Mouse (Mus musculus) limb, embryonic 14.5 days (tissue): ENCODE results near the gene Mrps25. TPM values are rescaled to one million over a fixed set of nuclear protein-coding genes. Genes with fewer than 3 reads are reported as not detected.

ENCODE experiments used
- ATAC-seq: fragments of 200-750 bp; cut with Nextera tagmentation; 2 replicates; pipeline ENCODE4 v1.8.0; 2017; ENCODE audit warnings: low read depth, moderate number of reproducible peaks, moderate TSS enrichment; ENCODE audit not compliant: low FRiP score
- DNase-seq: peaks from one replicate; pipeline ENCODE4 v3.0.0-alpha.2; 2015; ENCODE audit warnings: low spot score
- H3K27ac ChIP-seq: fragments of 300-500 bp; sonication (generic); replicated peaks from 2 replicates; pipeline ENCODE4 v1.5.1; 2014; ENCODE audit warnings: low read depth, mild to moderate bottlenecking, low read length, moderate library complexity, mixed read lengths
- H3K27me3 ChIP-seq: fragments of 300-500 bp; sonication (generic); 2 replicates; pipeline ENCODE4 v1.6.1; 2014; ENCODE audit warnings: low read length, mixed read lengths; ENCODE audit not compliant: control insufficient read depth, insufficient read depth
- H3K36me3 ChIP-seq: fragments of 300-500 bp; sonication (generic); 2 replicates; pipeline ENCODE4 v1.6.1; 2014; ENCODE audit warnings: mild to moderate bottlenecking, low read length, moderate library complexity, mixed read lengths; ENCODE audit not compliant: control insufficient read depth, insufficient read depth
- H3K4me1 ChIP-seq: fragments of 300-500 bp; sonication (generic); 2 replicates; pipeline ENCODE4 v1.6.1; 2014; ENCODE audit warnings: antibody characterized with exemption, low read length, mixed read lengths; ENCODE audit not compliant: control insufficient read depth, insufficient read depth
- H3K4me2 ChIP-seq: fragments of 300-500 bp; sonication (generic); replicated peaks from 2 replicates; pipeline ENCODE4 v1.6.1; 2014; ENCODE audit warnings: low read depth, mild to moderate bottlenecking, low read length, moderate library complexity; ENCODE audit not compliant: severe bottlenecking
- H3K4me3 ChIP-seq: fragments of 300-500 bp; sonication (generic); replicated peaks from 2 replicates; pipeline ENCODE4 v1.5.1; 2014; ENCODE audit warnings: low read length
- H3K9ac ChIP-seq: fragments of 300-500 bp; sonication (generic); 2 replicates; pipeline ENCODE4 v1.6.1; 2014; ENCODE audit warnings: mild to moderate bottlenecking, low read depth, low read length, moderate library complexity; ENCODE audit not compliant: severe bottlenecking
- H3K9me3 ChIP-seq: fragments of 300-500 bp; sonication (generic); 2 replicates; pipeline ENCODE4 v1.6.1; 2016; ENCODE audit warnings: low read length; ENCODE audit not compliant: control insufficient read depth
- POLR2A ChIP-seq: fragments of 200-500 bp; IDR thresholded peaks from 2 replicates; pipeline ENCODE4 v1.8.0; 2012; ENCODE audit warnings: inconsistent platforms, mild to moderate bottlenecking, moderate library complexity, borderline replicate concordance; ENCODE audit not compliant: insufficient read depth, insufficient read length; ENCODE audit errors: extremely low read depth
- WGBS: fragments of 180-500 bp; shearing (Covaris S2); extraction: QIAGEN DNeasy Blood & Tissue Kit; methylation state at CpG from one replicate; pipeline ENCODE4 v1.1.7; 2014; 5-methylcytosine and 5-hydroxymethylcytosine counted together
- polyA plus RNA-seq, 2 experiments: library from polyadenylated mRNA; depleted of rRNA in 1 of 2; stranded (reverse) in 1 of 2; unstranded in 1 of 2; fragments of >200 nt; fragmentation: Nextera tagmentation in 1 of 2; extraction: Ambion mirVana in 1 of 2; gene quantifications; 2 replicates each; pipeline versions ENCODE4 v1.2.1 to v1.2.3; 2012 to 2014

Mrps25 gene
- polyA plus RNA-seq, 2 experiments = 45.0 to 61.1 TPM

DNA sequence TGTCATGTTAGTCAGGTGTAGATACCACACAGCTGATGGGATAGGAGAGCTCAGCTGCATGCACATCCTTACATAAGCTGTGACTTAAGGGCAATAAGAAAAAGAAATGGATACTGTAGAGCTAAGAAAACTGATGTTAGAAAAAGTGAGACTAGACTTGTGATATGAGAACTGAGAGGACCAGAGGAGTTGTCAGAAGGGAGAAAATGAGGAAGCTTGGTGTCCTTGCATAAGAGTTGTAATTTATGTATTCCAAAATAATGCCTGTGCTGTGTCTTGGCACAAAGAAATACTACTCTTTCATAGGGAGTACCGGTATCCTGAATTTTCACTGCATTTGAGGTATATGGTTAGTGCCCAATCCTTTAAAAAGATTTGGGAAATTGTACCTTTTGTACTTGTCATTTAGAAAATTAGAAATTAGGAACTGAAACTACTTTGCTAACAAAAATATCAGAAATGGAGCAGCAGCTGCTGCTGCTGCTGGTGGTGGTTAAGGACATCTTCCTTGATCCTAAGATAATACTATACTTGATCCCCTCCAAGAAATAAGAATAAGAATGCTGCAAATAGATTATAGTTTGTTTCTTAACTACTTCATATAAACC lies 56.9 kb downstream of the Mrps25 start:
- no peaks in the 10 kb centered on the region for H3K4me1 ChIP-seq
- no peak overlapping the region for H3K27ac ChIP-seq
- ATAC-seq = no peak
- H3K27me3 ChIP-seq = no peaks in the 10 kb centered on the region
- no peak for TF ChIP-seq POLR2A
- H3K9ac ChIP-seq = no peak overlapping the region
- WGBS = 94% methylated on average over 1 of the region's 1 CpGs
- DNase-seq = no peak
- H3K36me3 ChIP-seq = peaks cover 2% of the 10 kb centered on the region; the same call in 1 of the 2 replicates
- H3K4me2 ChIP-seq = no peak overlapping the region
- H3K4me3 ChIP-seq = no peak overlapping the region
- no peaks in the 10 kb centered on the region for H3K9me3 ChIP-seq

DNA sequence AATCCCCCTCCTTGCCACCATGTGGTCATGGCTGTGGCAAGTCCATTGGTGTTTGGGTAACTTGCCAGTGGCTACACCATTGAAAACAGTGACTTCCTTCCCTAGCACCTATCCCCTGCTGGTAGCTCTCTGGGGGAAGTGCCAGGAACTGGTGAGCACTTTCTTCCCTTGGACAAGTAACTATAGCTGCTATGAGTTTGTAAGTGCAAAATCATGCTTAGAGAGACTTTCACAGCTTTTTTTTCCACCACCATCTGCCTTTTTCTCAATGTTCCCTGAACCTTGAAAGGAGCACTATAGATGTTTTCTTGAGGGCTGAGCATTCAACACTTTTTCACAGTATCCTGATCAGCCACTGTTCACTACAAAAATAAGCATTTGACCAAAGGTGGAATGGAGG lies 59.3 kb downstream of the Mrps25 start:
- H3K27ac ChIP-seq = no peak overlapping the region
- no peak overlapping the region for H3K4me2 ChIP-seq
- no peaks in the 10 kb centered on the region for H3K27me3 ChIP-seq
- no peak for TF ChIP-seq POLR2A
- ATAC-seq = no peak
- peaks cover 2% of the 10 kb centered on the region; the same call in 1 of the 2 replicates for H3K36me3 ChIP-seq
- H3K9me3 ChIP-seq = no peaks in the 10 kb centered on the region
- H3K4me1 ChIP-seq = no peaks in the 10 kb centered on the region
- no peak overlapping the region for H3K4me3 ChIP-seq
- DNase-seq = no peak
- no peak overlapping the region for H3K9ac ChIP-seq

Other genes starting within 250 kb of the Mrps25 start
- 10.0 and 10.9 TPM in 2 replicates for gene Fgd5, start 205.2 kb downstream of the Mrps25 start, polyA plus RNA-seq (2012; rRNA removed)
- 8.1 and 8.5 TPM in 2 replicates for gene Fgd5, start 205.2 kb downstream of the Mrps25 start, polyA plus RNA-seq (2014; fragmentation: Nextera tagmentation; extraction: Ambion mirVana)
- gene Nr2c2, start 92.6 kb downstream of the Mrps25 start, polyA plus RNA-seq (2012; rRNA removed) = 23.1 and 26.1 TPM in 2 replicates
- gene Nr2c2, start 92.6 kb downstream of the Mrps25 start, polyA plus RNA-seq (2014; fragmentation: Nextera tagmentation; extraction: Ambion mirVana) = 27.1 and 35.3 TPM in 2 replicates
- gene Rbsn, start 30.9 kb upstream of the Mrps25 start, polyA plus RNA-seq (2012; rRNA removed) = 17.1 and 17.3 TPM in 2 replicates
- 19.1 and 19.9 TPM in 2 replicates for gene Rbsn, start 30.9 kb upstream of the Mrps25 start, polyA plus RNA-seq (2014; fragmentation: Nextera tagmentation; extraction: Ambion mirVana)
- gene Trh, start 60.6 kb upstream of the Mrps25 start, polyA plus RNA-seq (2012; rRNA removed) = 0.18 and 0.28 TPM in 2 replicates
- not detected in 2 replicates for gene Trh, start 60.6 kb upstream of the Mrps25 start, polyA plus RNA-seq (2014; fragmentation: Nextera tagmentation; extraction: Ambion mirVana)